Mouse (Mus musculus) embryo, embryonic 9.5 days (tissue): Measurements from ENCODE around the gene Tsfm.
"Not testable (repeated sequence)": the region's sequence is repeated elsewhere in the genome, so short reads cannot be mapped to it uniquely, and the experiment has no call there.

ENCODE experiments used
- DNase-seq: peaks from one replicate; pipeline ENCODE4 v3.0.0-alpha.2; 2017; ENCODE audit errors: extremely low spot score

Gene Tsfm

GRCm38 (mm10) chr10:127063913-127064870, 33.6 kb upstream of the Tsfm start:
- DNase-seq, result peak; percentile 52

GRCm38 (mm10) chr10:127063239-127063872, 32.7 kb upstream of the Tsfm start, which contains the start of gene Cdk4:
TSS of gene Cdk4 (plus strand) at chr10:127063534.
- DNase-seq, result peak; percentile 100

DNA sequence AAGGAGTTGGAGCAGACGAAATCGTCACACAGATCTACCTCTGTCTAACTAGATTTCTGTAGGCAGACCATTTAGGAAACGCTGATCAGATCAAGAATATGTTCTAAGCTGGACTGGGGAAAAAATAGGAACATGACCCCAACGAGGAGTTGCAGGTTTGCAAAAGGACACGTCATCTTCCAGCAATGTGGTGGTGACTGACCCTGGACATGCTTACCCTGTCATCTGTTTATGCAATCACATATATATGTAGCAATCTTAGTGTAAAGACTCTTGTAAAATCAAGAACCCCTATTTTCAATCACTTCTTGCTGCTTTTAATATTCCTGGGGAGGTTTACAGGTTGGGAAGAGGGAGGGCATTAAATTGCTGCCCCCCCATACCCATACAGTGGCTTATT, 31.9 kb upstream of the Tsfm start:
- DNase-seq, result no peak

- DNase-seq, result not testable (repeated sequence)
Observed at GRCm38 (mm10) chr10:127062101-127062500, 31.5 kb upstream of the Tsfm start.

- no peak for DNase-seq
Observed at GRCm38 (mm10) chr10:127061513-127061912, 30.9 kb upstream of the Tsfm start.

DNA sequence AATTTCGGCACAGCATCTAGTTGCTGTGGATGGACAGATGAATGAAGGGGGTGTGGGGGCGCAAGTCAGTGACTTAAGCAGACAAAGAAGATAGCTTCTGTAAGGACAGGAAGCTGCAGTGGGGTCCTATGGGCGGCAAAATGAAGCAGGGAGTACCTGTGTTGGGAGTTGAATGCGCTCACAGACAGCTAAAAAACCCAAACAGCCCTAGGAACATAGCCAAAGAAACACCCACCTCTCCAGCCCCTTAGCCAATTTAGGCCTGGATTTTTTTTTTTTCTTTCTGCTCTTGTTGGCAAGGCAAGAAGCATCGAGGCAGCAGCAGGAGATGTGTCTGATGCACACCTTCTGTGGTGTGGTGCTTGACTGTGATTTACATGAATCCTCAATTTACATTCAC, 30.4 kb upstream of the Tsfm start:
- no peak for DNase-seq

DNA sequence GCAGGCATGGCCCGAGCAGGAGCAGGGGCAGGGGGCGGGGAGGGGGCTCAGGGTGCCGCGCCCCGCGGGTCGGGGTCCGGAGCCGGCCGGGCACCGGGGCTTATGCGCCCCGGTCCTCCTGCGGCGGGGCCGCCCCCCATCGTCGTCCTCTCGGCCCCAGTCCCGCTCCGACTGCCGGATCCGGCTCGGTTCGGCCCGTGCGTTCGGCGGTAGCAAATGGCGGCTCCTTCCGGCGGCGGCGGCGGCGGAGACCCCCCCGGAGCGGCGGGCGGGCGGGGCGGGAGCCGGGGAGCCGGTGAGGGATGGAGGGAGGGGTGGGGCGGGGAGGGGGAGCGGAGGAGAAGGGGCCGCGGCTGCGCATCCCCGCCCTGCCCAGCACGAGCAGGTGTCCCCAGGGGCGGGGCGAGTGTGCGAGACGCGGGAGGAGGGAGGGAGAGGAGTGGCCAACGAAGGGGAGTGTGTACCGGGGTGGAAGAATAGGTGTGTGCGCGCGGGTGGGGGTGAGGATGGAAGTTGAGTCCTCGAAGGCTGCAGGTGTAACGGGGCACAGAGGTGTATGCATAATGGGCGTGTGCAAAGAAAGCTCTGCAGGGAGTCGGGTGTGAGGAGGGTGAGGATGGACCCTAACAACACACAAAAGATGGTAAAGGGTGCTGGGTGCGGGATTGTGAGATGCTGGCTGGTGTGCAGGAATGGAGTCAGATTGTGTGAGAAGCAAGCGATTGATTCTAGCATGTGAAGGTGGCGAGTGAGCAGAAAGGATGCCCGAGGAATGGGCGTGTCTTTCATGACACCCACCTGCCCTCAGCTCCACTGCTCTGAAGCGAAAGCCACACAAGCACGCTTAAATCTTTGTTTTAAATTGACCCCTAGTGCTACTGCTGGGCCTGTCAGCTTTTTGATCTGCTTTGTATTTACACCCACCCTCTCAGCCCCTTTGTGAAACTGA, 29.6 kb upstream of the Tsfm start, which contains the start of gene March9:
Gene March9, minus strand, starts transcription at position 217 of the 949 bp plus-strand sequence.
- DNase-seq, result peak; percentile 72

- peak; percentile 56 for DNase-seq
Observed at GRCm38 (mm10) chr10:127059174-127059967, 28.7 kb upstream of the Tsfm start.

DNA sequence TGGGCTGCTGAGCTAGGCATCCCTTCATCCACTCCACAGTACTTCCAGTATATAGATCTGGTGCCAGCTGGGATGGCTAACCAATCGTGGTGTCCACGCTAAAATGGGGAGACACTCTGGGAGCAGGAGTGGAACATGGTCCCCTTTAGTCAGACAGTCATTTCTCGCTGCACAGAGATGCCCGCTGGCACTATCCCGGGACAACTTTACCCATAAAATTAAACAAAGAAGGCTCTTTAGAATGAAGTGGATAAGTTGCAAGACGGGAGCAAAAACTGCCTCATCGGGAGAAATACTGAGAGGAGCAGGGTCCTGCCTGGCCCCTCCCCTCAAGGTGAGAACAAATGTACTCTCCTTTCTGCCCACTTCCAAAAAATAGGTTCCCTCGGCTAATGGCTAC, 28.1 kb upstream of the Tsfm start:
- peak; percentile 10 for DNase-seq

DNA sequence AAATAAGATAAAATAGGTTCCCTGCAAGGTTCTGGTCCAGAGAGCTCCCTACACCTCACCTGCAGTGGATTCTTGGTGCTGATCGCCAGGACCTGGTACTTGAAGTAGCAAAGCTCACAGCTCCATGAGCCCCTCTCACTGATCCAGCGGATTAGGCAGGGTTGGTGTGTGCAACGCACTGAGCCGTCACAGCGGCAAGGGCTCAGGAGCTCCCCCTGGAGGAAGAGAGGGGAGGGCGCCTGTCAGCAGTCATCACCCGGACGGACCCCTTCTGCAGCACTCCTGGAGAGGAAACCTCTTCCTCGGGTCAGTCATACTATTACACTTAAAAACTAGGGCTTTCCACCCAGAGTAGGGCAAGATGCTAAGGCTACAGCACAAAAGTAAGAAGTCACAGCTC, 27.5 kb upstream of the Tsfm start:
- DNase-seq, result peak; percentile 87

DNA sequence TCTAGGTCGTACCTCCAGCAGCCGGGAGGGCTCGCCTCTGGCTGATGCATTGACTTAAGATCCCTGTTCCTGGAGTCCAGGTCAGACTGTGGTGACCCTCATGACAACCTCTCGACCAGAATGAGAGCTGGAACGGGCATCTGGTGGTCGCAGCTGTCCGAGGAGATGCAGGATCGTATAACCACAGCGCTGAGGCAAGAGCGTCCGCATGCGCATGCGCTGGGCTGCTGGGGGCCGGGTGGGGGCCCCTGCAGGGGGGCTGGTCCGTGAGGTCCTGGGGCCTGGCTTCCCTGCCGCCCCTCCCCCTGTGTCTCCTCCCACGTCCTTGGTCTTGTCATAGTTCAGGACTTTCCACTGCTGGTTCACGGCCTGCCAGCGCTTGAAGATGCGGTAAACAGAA, 25.9 kb upstream of the Tsfm start:
- DNase-seq, result no peak

DNA sequence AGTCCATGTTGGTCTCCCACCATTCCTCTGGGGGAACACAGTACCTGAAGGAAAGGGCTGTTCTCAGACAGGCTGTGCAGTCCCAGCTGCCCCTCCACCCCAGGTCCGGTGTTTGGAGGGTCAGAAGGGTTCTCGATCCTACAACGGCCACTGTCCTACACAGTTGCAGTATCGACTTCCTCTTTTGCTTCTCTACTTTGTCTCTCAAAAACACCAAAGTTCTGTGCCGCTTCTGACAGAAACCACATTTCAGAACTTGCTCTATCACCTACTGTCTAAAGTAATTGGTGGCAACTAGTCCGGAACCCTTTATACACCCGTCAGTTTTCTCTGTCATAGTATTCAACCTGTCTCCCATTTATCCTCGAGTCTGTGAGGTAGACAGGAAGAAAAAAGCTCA, 24.8 kb upstream of the Tsfm start:
- no peak for DNase-seq

- no peak for DNase-seq
Observed at GRCm38 (mm10) chr10:127054646-127055045, 24.0 kb upstream of the Tsfm start.

DNA sequence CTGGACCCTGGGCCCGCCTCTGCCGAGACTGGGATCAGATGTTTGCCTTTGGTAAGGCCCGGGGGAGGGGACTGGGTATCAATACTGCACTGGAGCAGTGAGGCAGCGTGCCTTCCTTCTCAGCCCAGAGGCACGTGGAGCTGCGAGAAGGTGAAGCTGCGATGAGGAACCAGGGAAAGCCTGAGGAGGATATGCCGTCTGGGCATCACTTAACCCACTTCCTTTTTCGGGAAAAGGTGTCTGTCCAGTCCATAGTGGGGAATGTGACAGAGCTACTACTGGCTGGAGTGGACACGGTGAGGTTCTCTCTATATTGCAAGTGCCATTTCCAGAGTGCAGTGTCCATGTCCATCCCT, 19.5 kb upstream of the Tsfm start:
- no peak for DNase-seq

GRCm38 (mm10) chr10:127049395-127050118, 18.9 kb upstream of the Tsfm start:
- DNase-seq, result no peak

- no peak for DNase-seq
Observed at GRCm38 (mm10) chr10:127048608-127049394, 18.2 kb upstream of the Tsfm start.

DNA sequence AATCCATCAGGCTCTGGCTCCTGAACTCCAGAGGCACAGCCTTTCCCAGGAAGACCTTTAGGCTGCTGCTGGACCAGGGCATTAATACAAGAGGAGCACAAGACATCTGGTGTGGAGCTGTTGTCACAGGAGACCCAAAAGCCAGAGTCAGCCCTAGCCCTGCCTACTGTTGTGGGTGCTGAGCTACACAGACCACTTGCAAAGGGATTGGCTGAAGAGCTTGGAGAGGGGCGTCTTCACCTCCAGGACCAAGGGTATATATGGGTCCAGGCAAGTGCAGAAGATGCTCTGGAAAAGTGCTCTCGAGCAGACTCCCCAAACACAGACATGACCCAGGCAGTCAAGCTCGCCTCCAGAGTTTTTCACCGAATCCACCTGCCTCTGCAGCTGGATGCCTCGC, 17.3 kb upstream of the Tsfm start, which contains the start of gene Cyp27b1:
Gene Cyp27b1, plus strand, starts transcription at position 297 of the 400 bp plus-strand sequence.
- no peak for DNase-seq

- no peak for DNase-seq
Observed at GRCm38 (mm10) chr10:127043187-127043586, 12.5 kb upstream of the Tsfm start.

DNA sequence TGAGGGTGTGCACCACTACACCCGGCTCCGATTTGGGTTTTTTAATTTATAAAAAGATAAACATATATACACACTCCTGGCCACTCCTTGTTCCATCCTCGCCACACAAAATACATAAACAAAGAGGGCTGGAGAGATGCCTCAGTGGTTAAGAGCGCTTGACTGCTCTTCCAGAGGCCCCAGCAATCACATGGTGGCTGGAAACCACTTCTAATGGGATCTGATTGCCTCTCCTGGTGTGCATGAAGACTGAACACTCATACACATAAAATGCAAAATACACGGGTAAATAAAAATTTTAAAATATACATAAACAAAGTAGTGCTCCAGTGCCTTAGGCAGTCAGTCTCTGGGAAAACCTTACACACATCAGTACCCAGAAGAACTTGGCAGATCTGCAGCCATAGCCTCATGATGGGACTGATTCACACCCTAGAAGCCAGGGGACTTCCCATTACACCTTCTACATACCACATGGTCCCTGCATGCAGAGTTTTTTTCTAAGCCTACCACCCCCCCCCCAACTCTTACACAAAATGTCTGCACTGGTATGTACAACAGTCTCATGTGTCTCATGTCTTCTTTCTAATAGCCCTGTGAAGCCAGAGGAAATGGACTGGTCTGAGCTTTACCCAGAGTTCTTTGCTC, 12.0 kb upstream of the Tsfm start:
- DNase-seq, result no peak
